Mouse (Mus musculus) gastrocnemius, adult 8-10 months (tissue): ENCODE measurements around the gene Akap10. TPM values are rescaled to one million over a fixed set of nuclear protein-coding genes. Genes with fewer than 3 reads are reported as not detected.
"Not testable (repeated sequence)": the region's sequence is repeated elsewhere in the genome, so short reads cannot be mapped to it uniquely, and the experiment has no call there.

Experiments used
- DNase-seq, 2 experiments: peaks; one replicate each; pipeline ENCODE4 v3.0.0; 2022; ENCODE audit warnings: low spot score in 2 of 2
- total RNA-seq, 4 experiments: library from RNA; stranded (reverse); gene quantifications; 2 replicates each; pipeline ENCODE4 v1.2.4; 2022

Gene Akap10
- total RNA-seq: 10 to 100 TPM in 1 of 4 experiments, 1 to 10 TPM in 3; 8.1 to 12.1 (median 9.4) TPM

- peak; percentile 91 to 94 for DNase-seq
These were observed at the start of gene Akap10 for GRCm38 (mm10) chr11:61930098-61930517. Gene Akap10 (minus strand): TSS chr11:61930252.

- no peak for DNase-seq
These were observed 45.7 kb upstream of the Akap10 start for GRCm38 (mm10) chr11:61975783-61976182.

- no peak for DNase-seq
These were observed 44.2 kb upstream of the Akap10 start for GRCm38 (mm10) chr11:61974106-61974707.

GRCm38 (mm10) chr11:61971441-61972221 is 41.6 kb upstream of the Akap10 start:
- no peak for DNase-seq

- no peak for DNase-seq
These were observed 40.8 kb upstream of the Akap10 start for GRCm38 (mm10) chr11:61970901-61971300.

GRCm38 (mm10) chr11:61968875-61969274 is 38.8 kb upstream of the Akap10 start:
- no peak for DNase-seq

GRCm38 (mm10) chr11:61967034-61967433 is 37.0 kb upstream of the Akap10 start:
- DNase-seq: no peak

GRCm38 (mm10) chr11:61964611-61965010 is 34.6 kb upstream of the Akap10 start:
- DNase-seq: no peak

- no peak for DNase-seq
These were observed 33.1 kb upstream of the Akap10 start for GRCm38 (mm10) chr11:61963193-61963592.

- no peak for DNase-seq
These were observed 32.6 kb upstream of the Akap10 start for GRCm38 (mm10) chr11:61962684-61963083.

GRCm38 (mm10) chr11:61960096-61960495 is 30.0 kb upstream of the Akap10 start:
- DNase-seq: no peak

- DNase-seq: not testable (repeated sequence)
These were observed 28.7 kb upstream of the Akap10 start for GRCm38 (mm10) chr11:61958706-61959105.

- DNase-seq: no peak
These were observed 27.3 kb upstream of the Akap10 start for GRCm38 (mm10) chr11:61957296-61957813.

GRCm38 (mm10) chr11:61956572-61957295 is 26.7 kb upstream of the Akap10 start, which contains the start of gene Specc1:
Gene Specc1 (plus strand): TSS chr11:61956763.
- DNase-seq: peak; percentile 86 to 87

- no peak for DNase-seq
These were observed 25.9 kb upstream of the Akap10 start for GRCm38 (mm10) chr11:61955951-61956350.

- no peak for DNase-seq
These were observed 25.1 kb upstream of the Akap10 start for GRCm38 (mm10) chr11:61955136-61955535.

GRCm38 (mm10) chr11:61950632-61951031 is 20.6 kb upstream of the Akap10 start:
- peak; percentile 45 to 51 for DNase-seq

- peak in 1 of 2 experiments; percentile 6 for DNase-seq
These were observed 19.3 kb upstream of the Akap10 start for GRCm38 (mm10) chr11:61949315-61949714.

GRCm38 (mm10) chr11:61946608-61947007 is 16.6 kb upstream of the Akap10 start:
- no peak for DNase-seq

GRCm38 (mm10) chr11:61944417-61944816 is 14.4 kb upstream of the Akap10 start:
- DNase-seq: no peak

GRCm38 (mm10) chr11:61942903-61943302 is 12.9 kb upstream of the Akap10 start:
- no peak for DNase-seq

- no peak for DNase-seq
These were observed 7.7 kb upstream of the Akap10 start for GRCm38 (mm10) chr11:61937761-61938160.
